Mouse (Mus musculus): Measurements from ENCODE around the gene Mapkap1. TPM values are rescaled to one million over a fixed set of nuclear protein-coding genes. Genes with fewer than 3 reads are reported as not detected.
A peak's percentile ranks its signal among the peaks of the same experiment; 100 is the strongest.

Gene Mapkap1
- polyA plus RNA-seq, 1 experiment from 2014 or later, result 30.9 TPM

DNA sequence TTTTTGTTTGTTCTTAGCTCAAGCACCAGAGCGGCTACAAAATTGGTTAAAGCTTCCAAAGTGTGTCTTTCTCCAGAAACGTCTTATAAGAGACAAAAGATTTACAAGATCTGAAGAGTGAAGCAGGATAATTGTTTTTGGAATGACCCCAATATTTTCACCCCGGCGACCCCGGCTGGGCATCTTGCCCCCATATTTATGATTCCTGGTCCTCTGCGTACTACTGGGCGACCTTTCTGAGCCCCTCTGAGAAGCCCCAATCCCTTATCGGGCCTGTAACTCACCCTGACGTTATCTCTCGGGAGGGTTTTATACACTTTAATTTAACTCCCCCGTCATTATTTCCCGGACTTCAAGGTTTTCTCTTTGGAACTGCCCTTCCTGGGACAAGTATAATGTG, 225.5 kb downstream of the Mapkap1 start:
- Histone ChIP-seq H3K4me3 (replicated peaks) (no peak overlapping the region), H3K36me3 (replicated peaks) (no peaks in the 10 kb centered on the region), H3K27me3 (no peaks in the 10 kb centered on the region), H3K4me2 (no peak overlapping the region), H3K4me1 (replicated peaks) (peaks cover 5% of the 10 kb centered on the region; the same call in 1 of the 2 replicates), H3K9ac (no peak overlapping the region), H3K27ac (replicated peaks) (no peak overlapping the region), H3K9me3 (replicated peaks) (no peaks in the 10 kb centered on the region)
- no peak for ATAC-seq (ENCODE audit: insufficient read depth)
- 70% methylated on average over 12 of the region's 12 CpGs for WGBS (ENCODE audit: insufficient replicate concordance)

DNA sequence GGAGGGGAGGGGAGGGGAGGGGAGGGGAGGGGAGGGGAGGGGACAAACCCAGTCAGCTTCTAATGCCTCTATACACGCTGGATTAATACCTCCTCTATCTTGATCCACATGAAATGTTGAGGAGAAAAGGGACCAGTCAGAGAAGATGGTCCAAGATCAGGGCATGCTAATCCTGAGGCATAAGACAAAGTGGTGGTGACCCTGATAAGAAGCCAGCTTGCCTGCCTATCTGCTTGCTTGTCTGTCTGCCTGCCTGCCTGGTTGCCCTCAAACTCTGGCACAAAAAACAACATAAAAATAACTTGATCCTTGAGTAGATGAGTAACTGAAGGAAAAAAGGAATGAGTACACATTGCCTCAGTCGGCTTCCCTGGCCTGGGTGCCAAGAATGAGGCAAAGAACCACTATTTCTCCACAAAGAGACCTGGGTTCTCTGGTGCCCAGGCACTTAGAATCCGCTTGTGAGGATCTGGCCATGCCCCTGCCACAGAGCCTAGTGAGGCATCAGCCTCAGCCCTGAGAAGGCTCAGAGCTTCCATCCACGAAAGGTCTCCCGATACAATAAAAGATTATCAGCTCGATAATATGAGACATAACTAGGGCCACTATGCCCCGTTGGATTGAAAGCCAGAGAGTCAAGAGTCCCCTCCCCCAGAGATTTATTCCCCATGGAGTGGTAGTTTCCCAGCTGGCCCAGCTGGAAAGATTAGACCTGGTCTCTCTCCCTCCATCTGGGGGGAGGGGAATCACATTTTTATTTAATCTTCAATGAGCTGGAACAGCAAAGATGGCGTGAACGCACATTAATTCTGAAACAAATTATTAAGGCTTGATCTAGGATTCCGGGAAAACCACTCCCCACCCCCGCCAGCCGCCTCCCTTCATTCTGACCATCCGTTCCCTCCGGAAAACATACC, 228.9 kb downstream of the Mapkap1 start:
- no peak overlapping the region for H3K9ac ChIP-seq
- no peaks in the 10 kb centered on the region for H3K27me3 ChIP-seq
- H3K36me3 ChIP-seq (replicated peaks), result no peaks in the 10 kb centered on the region
- no peak overlapping the region for H3K4me2 ChIP-seq
- no peak overlapping the region for H3K4me3 ChIP-seq (replicated peaks)
- H3K27ac ChIP-seq (replicated peaks), result no peak overlapping the region
- WGBS (ENCODE audit: insufficient replicate concordance), result 64% methylated on average over 14 of the region's 14 CpGs
- no peaks in the 10 kb centered on the region for H3K9me3 ChIP-seq (replicated peaks)
- H3K4me1 ChIP-seq (replicated peaks), result peaks cover 10% of the 10 kb centered on the region
- ATAC-seq (ENCODE audit: insufficient read depth), result no peak

DNA sequence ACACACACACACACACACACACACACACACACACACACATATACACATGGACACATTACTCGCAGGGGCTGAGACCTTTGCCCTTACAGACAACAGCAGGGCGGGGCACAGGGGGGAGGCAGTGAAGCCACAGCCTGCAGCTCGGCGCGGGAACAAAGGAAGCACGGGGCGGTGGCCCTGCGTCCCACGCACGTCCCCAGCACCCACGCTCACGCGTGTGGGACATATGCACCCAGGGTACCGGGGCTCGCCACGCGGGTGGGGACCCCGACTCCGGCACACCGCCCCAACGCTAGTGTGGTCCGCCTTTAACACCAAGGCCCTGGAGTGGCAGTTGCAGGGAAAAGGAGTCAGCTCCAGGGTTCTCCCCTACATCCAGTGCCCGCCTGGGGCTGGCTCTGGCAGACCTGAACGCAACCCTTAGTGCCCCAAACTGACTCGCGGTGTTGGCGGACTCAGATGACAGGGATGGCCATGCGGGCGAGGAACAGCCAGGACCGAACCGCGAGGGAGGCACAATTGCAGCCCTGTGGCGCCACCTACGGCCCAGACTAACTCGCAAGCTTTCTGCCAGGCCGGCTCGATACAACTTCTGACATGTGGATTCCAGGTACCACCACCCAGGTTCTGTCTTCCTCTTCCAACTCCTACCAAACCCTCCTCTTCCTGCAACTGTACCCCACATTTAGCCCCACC, 232.5 kb downstream of the Mapkap1 start:
- Histone ChIP-seq H3K27ac (replicated peaks) (no peak overlapping the region), H3K27me3 (no peaks in the 10 kb centered on the region), H3K4me2 (peak overlapping the region; percentile 80), H3K36me3 (replicated peaks) (no peaks in the 10 kb centered on the region), H3K9ac (peak overlapping the region; percentile 18; the same call in 1 of the 2 replicates), H3K9me3 (replicated peaks) (no peaks in the 10 kb centered on the region), H3K4me3 (replicated peaks) (peak overlapping the region; percentile 47), H3K4me1 (replicated peaks) (peaks cover 10% of the 10 kb centered on the region)
- ATAC-seq (ENCODE audit: insufficient read depth), result peak; percentile 55; the same call in 1 of the 2 replicates
- 8% methylated on average over 37 of the region's 37 CpGs for WGBS (ENCODE audit: insufficient replicate concordance)

DNA sequence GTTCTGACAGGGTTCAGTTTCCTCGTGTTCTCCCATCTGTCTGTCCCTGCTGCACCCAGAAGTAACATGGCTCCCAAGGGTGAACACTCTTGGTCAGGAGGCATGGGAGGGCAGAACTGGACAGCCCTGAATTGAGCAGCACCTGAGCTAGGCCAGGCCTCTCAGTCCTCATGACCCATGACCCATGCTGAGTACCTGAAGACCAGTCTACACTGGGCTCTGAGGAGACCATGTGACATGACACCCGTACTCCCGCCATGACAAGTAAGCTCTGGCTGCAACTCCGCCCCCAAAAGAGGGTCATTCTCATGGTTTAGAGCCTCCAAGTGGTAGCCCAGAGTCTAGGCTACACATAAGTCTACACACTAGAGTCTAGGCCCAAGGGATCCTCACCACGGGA, 233.2 kb downstream of the Mapkap1 start:
- no peak for ATAC-seq (ENCODE audit: insufficient read depth)
- Histone ChIP-seq H3K9ac (no peak overlapping the region), H3K4me3 (replicated peaks) (no peak overlapping the region), H3K4me2 (peak overlapping the region; percentile 80), H3K27ac (replicated peaks) (no peak overlapping the region), H3K9me3 (replicated peaks) (no peaks in the 10 kb centered on the region), H3K4me1 (replicated peaks) (peaks cover 13% of the 10 kb centered on the region), H3K27me3 (no peaks in the 10 kb centered on the region), H3K36me3 (replicated peaks) (no peaks in the 10 kb centered on the region)
- WGBS (ENCODE audit: insufficient replicate concordance), result 51% methylated on average over 5 of the region's 5 CpGs

DNA sequence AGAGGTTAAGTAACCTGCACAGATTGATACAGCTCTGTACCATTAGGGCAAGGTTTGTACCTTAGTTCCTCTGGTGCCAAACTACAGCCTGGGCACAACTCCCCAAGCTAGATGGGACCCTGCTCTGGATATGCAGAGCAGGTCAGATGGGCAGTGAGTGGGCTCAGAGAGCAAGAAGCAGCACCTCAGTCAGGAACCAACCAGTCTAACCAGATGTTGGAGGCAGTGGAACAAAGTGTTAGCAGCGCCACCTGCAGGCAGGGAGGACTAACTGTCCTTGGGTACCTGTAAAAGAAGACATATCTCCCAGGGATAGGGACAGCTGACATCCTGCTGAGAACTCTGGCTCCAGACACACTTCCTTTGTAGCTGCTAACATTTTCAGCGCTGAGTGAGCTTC, 235.8 kb downstream of the Mapkap1 start:
- no peak overlapping the region for H3K9ac ChIP-seq
- peaks cover 36% of the 10 kb centered on the region for H3K4me1 ChIP-seq (replicated peaks)
- H3K27me3 ChIP-seq, result peaks cover 4% of the 10 kb centered on the region; the same call in 1 of the 2 replicates
- WGBS (ENCODE audit: insufficient replicate concordance), result 16% methylated on average over 2 of the region's 2 CpGs
- ATAC-seq (ENCODE audit: insufficient read depth), result no peak
- no peak overlapping the region for H3K4me2 ChIP-seq
- no peak overlapping the region for H3K27ac ChIP-seq (replicated peaks)
- no peaks in the 10 kb centered on the region for H3K36me3 ChIP-seq (replicated peaks)
- no peak overlapping the region for H3K4me3 ChIP-seq (replicated peaks)
- H3K9me3 ChIP-seq (replicated peaks), result no peaks in the 10 kb centered on the region

DNA sequence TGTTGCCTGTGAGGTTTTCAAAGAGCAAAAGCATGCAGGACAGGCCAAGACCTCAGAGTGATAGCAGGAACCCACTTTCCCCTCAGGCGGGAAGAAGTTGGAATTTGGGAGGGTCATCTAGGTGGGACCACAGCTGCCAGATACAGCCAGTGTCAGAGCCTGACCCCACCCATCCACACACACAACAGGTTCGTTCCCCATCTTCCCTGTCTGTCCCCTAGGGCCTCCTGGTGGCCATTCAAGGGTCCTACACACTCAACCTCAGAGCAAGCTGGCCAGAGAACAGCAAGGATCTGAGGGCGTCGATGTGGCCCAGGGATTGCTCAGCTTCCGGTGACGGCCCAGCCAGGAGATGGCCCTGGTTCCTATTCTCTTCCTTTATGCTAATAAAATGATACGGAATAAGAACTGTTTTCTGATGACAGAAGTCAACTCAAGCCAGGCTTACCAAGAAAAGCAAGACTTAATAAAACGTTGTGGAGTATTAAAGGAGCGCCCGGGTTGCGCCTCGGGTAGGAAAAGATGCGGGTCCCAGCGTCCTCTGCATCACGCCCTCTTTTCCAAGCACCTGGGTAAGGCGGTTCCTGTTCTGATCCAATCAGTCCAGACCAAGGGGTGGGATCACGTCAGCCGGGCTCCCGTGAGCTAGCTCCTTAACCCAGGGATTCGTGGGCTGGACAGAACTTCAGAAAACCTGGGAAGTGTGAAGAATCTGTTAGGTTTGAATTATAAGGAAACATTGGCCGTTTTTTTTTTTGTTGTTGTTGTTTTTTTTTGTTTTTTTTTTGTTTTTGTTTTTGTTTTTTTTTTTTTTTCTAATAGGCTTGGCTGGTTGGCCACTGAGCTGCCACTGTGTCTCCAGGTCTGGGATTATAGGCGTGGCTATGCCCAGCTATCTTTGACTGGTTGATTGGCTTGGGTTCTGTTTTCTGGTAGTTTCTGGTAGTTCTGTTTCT, 238.3 kb downstream of the Mapkap1 start:
- WGBS (ENCODE audit: insufficient replicate concordance), result 37% methylated on average over 22 of the region's 22 CpGs
- peak overlapping the region; percentile 92; the same call in 1 of the 2 replicates for H3K4me2 ChIP-seq
- H3K4me1 ChIP-seq (replicated peaks), result peaks cover 26% of the 10 kb centered on the region
- H3K9me3 ChIP-seq (replicated peaks), result no peaks in the 10 kb centered on the region
- no peaks in the 10 kb centered on the region for H3K36me3 ChIP-seq (replicated peaks)
- peaks cover 8% of the 10 kb centered on the region; the same call in 1 of the 2 replicates for H3K27me3 ChIP-seq
- no peak for ATAC-seq (ENCODE audit: insufficient read depth)
- H3K27ac ChIP-seq (replicated peaks), result no peak overlapping the region
- H3K4me3 ChIP-seq (replicated peaks), result no peak overlapping the region
- H3K9ac ChIP-seq, result no peak overlapping the region

DNA sequence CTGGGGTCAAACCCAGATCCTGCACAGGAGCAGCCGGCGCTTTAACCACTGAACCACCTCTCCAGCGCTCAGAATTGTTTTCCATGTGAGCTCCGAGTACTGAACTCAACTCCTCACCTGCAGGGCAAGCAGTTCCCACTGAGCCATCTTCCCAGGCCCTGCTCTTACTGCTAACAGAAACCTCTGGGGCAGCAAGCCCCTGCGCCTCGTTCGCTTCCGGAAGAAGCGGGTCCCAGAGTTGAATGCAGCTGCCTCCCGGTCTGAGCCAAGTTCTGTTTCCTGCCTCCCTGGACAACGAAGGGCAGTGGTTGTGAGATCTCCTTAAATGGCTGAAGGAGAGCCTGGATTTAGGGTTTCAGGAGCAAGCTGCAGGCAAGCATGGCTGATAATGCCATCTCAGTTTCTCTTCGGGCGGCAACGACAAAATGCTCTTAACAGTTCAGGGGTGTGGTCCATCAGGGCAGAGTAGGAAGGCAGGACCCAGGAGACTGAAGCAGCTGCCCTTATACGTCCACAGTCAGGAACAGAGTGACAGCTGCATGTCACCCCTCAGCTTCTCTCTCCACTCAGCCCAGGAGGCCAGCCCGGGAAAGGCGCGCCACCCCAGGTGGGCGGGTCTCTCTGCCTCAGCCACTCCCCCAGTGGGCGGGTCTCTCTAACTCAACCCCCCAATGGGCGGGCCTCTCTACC, 239.4 kb downstream of the Mapkap1 start:
- no peaks in the 10 kb centered on the region for H3K9me3 ChIP-seq (replicated peaks)
- peak overlapping the region; percentile 54 for H3K9ac ChIP-seq
- WGBS (ENCODE audit: insufficient replicate concordance), result 6% methylated on average over 21 of the region's 21 CpGs
- ATAC-seq (ENCODE audit: insufficient read depth), result peak; percentile 90
- no peak overlapping the region for H3K27ac ChIP-seq (replicated peaks)
- H3K27me3 ChIP-seq, result peaks cover 8% of the 10 kb centered on the region; the same call in 1 of the 2 replicates
- peaks cover 26% of the 10 kb centered on the region for H3K4me1 ChIP-seq (replicated peaks)
- no peaks in the 10 kb centered on the region for H3K36me3 ChIP-seq (replicated peaks)
- peak overlapping the region; percentile 92 for H3K4me2 ChIP-seq
- peak overlapping the region; percentile 62 for H3K4me3 ChIP-seq (replicated peaks)

DNA sequence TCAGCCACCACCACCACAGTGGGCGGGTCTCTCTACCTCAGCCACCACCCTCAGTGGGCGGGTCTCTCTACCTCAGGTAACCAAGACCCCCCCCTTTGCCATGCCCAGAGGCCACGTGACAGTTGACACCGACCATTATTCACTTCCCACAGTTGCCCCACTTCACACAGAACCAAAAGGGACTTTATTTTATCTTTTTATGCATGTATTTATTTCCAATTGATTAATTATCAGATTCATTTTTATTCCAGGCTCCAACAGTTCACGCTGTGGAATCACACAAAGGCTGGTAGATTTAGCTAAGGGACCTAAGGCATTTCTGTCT, 239.9 kb downstream of the Mapkap1 start:
- H3K9me3 ChIP-seq (replicated peaks), result no peaks in the 10 kb centered on the region
- peaks cover 26% of the 10 kb centered on the region for H3K4me1 ChIP-seq (replicated peaks)
- H3K9ac ChIP-seq, result 0 out of 2 replicates have a peak overlapping the region, but pooled peaks have one; percentile 54
- H3K27ac ChIP-seq (replicated peaks), result no peak overlapping the region
- H3K4me3 ChIP-seq (replicated peaks), result peak overlapping the region; percentile 62
- whole genome bisulfite sequencing (ENCODE audit: insufficient replicate concordance), result 6% methylated on average over 5 of the region's 5 CpGs
- peak overlapping the region; percentile 92 for H3K4me2 ChIP-seq
- no peaks in the 10 kb centered on the region for H3K36me3 ChIP-seq (replicated peaks)
- ATAC-seq (ENCODE audit: insufficient read depth), result no peak
- peaks cover 8% of the 10 kb centered on the region; the same call in 1 of the 2 replicates for H3K27me3 ChIP-seq

DNA sequence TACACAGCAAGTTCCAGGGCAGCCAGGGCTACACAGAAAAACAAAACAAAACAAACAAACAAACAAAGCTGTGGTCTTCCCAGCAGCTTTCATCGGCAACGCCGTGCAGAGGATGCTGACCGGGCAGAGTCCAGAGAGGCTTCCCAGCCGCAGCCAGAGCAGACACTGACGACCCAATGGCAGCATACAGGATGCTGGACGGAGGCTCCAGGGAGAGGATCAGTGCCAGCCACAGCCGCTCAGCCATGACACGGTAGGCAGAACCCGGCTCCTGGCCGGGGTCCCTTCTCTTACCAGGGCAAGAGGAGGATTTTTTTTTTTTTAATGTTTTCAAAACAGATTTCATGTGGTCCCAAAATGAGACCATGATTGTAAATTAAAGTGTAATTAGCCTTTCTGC, 240.8 kb downstream of the Mapkap1 start:
- Histone ChIP-seq H3K4me1 (replicated peaks) (peaks cover 26% of the 10 kb centered on the region), H3K9me3 (replicated peaks) (no peaks in the 10 kb centered on the region), H3K4me2 (no peak overlapping the region), H3K27me3 (peaks cover 8% of the 10 kb centered on the region; the same call in 1 of the 2 replicates), H3K27ac (replicated peaks) (no peak overlapping the region), H3K9ac (no peak overlapping the region), H3K36me3 (replicated peaks) (no peaks in the 10 kb centered on the region), H3K4me3 (replicated peaks) (no peak overlapping the region)
- 64% methylated on average over 11 of the region's 11 CpGs for WGBS (ENCODE audit: insufficient replicate concordance)
- ATAC-seq (ENCODE audit: insufficient read depth), result no peak

DNA sequence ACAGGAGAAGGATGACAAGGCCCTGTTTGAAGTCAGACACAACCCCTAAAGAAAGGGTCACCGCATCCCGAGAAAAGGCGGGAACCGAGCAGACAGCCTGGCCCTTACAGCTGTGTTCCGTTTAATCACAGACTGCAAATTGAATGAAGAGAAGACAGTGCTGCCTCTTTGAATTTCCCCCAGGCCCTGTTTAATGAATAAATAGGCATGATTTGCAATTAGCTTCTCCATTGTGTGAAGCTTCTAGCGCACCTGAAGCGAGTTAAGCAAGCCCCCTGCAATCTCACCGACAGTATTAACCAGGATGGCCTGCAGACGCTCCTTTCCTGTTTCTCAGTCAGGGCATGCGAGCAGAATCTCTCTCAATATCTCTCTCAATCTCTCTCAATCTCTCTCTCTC, 261.2 kb downstream of the Mapkap1 start:
- WGBS (ENCODE audit: insufficient replicate concordance), result 48% methylated on average over 10 of the region's 10 CpGs
- Histone ChIP-seq H3K4me3 (replicated peaks) (no peak overlapping the region), H3K9me3 (replicated peaks) (no peaks in the 10 kb centered on the region), H3K36me3 (replicated peaks) (no peaks in the 10 kb centered on the region), H3K4me1 (replicated peaks) (peaks cover 22% of the 10 kb centered on the region), H3K4me2 (no peak overlapping the region), H3K9ac (no peak overlapping the region), H3K27ac (replicated peaks) (no peak overlapping the region), H3K27me3 (peaks cover 20% of the 10 kb centered on the region)
- ATAC-seq (ENCODE audit: insufficient read depth), result no peak
